Mouse (Mus musculus) activated CD4-positive, CD25-positive, alpha-beta regulatory T cell, adult 4 months (primary cell): Measurements from ENCODE around the gene H1fnt. TPM values are rescaled to one million over a fixed set of nuclear protein-coding genes. Genes with fewer than 3 reads are reported as not detected.

ENCODE experiments used
- ATAC-seq: one replicate; pipeline ENCODE4 v1.8.0; 2017
- polyA plus RNA-seq, 2 experiments: library from polyadenylated mRNA; unstranded; fragments of 100-300 nt; shearing (Covaris generic); gene quantifications; one replicate each; pipeline ENCODE4 v1.2.1; 2017

Gene H1fnt
- polyA plus RNA-seq: not detected

DNA sequence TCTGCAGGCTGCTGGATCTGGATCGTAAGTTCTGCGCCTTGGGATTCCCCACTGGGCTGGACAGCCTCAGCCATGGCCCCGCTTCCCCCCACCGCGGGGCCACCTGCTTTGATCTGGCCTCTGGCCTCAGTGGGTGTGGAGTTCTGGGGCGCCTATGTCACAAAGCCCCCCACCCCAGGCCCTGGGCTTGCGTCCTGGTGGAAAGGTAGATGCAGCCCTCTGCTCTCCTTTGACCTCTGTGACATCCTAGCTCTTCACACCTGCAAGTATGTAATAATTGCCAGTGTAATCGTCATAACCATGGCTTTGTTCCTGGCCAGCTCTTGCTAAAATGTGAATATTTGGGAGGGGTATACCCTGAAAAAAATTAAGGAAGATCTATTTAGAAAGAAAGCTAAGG lies at the start of gene H1fnt:
Gene H1fnt, minus strand, starts transcription at position 101 of the 400 bp plus-strand sequence.
- ATAC-seq: no peak

DNA sequence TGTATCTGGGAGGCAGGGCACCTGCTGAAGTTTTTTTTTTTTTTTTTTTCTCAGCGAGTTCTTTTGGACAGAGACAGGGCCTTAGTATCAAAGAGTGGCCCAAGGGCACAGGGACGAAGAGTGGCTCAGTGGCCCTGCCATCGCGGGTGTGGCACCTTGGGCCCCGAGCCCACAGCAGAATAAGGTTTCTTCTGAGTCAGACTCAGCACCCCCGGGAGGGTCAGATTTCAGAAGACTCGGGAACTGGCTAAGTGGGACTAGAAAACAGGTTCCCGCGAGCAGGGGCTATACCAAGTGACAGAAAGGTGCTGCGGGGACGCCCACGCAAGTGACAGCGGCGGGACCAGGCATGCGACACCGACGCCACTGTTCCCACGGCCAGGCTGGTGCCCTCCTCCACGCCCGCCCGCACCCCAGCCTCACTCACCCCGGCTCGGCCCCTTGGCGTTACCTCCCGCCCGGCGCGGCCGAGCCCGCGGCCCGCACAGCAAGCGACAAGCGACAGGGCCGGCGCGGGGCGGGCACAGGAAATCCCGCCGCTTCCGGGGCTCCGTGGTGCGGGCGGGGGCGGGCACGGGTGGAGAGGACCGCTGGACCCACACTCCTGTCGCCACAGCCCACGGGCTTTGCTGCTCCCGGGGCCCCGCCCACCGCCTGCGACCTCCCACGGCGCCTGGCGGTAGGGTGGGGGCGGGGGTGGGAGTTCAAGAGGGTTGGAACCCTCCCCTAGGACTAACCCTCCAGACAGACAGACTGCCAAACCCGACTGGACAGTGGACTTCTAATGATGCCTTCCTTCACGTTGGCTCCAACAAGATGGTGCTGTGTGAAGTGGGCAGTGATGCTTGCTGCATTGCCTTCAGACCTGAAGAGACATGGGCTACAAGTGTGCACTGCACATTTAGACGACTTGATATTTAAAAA lies 38.8 kb upstream of the H1fnt start, which contains the start of gene Zfp641:
Gene Zfp641, minus strand, starts transcription at position 534 of the 924 bp plus-strand sequence.
- ATAC-seq: no peak

GRCm38 (mm10) chr15:98293651-98294050 lies 36.6 kb upstream of the H1fnt start:
- no peak for ATAC-seq

DNA sequence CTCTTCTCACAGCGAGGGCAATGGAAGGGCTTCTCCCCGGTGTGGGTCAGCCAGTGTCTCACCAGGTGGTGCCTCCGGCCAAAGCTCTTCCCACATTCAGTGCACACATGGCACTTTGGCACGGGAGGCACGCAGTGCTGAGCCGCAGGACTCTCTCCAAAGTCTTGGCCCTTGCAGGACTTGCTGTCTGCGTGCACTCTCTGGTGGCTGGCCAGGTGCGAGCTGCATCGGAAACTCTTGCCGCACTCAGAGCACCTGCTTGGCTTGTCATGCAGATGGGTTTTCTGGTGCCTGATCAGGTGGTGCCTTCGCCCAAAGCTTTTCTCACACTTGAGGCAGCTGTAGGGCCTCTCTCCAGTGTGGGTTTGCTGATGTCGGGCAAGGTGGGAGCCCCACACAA lies 31.5 kb upstream of the H1fnt start:
- no peak for ATAC-seq

DNA sequence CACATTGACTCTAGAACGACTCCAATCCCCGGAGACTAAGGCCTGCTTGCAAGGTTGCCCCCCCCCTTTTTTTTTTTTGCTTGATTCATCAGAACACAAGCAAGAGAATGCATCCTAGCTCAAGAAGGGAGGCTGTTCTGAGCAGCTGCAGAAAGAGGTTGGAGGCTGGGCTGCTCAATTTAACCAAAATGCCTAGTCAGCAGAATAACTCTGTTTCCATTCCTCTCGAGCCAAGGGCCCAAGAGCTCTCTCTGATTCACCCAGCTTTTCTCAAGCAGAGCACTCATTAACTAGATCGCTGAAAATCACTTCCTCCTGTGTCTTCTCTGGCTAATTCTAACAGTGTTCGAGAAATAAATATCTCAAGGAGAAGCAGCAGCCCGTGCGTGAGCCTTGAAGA lies 29.3 kb upstream of the H1fnt start:
- ATAC-seq: no peak

DNA sequence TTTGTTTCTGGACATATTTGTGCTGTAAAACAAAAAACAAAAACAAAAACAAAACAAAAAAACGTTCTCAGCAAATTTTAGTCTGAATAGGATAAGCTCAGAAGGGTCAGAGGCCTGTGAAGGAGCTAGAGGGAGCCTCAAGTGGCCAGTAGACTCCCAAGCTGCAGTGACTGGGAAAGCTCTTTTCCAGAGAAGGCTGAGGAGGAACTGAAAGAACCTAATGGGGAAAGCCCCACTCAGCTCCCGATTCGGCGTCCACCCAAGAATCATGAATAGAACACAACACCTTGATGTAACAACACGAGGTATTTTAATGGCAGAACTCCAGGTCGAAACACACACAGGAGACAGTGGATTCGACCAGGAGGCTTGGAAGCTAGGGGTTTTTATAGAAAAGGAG lies 683 bp upstream of the H1fnt start:
- no peak for ATAC-seq

DNA sequence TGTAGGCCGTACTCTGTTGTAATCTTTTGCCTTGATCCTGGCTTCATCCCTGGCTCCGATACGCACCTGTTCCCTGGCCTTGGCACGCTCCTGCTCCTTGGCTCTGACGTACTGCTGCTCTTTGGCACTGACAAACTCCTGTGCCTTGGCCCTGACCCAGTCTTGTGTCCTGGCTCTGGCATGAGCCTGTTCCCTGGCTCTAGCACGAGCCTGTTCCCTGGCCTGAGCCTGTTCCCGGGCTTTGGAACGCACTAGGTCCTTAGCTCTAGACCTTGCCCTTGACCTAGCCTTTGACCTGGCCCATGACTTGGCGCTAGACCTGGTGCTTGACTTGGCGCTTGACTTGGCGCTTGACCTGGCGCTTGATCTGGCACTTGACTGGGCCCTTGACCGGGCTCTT lies 822 bp downstream of the H1fnt start:
- no peak for ATAC-seq

- no peak for ATAC-seq
Measured at GRCm38 (mm10) chr15:98235442-98235841, 21.7 kb downstream of the H1fnt start.

DNA sequence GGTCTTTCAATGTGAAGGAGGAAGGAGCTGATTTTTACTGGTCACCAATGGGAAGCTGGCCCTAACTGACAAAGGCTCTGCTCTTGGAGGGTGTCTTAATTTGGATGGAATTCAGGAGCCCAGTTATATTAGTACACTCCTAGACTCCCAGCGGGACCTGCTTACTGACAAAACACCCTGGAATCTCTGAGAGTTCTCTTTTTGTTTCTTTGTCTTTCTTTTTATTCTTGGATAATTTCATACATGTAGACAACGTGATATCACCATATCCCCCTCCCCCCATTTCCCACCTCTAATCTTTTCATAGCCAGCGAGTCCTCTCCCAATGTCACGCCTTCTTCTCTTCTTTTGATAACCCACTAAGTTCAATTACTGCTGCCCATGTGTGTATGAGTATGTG lies 22.7 kb downstream of the H1fnt start, which contains the start of gene Olfr286:
Gene Olfr286, minus strand, starts transcription at position 101 of the 400 bp plus-strand sequence.
- ATAC-seq: no peak

- no peak for ATAC-seq
Measured at GRCm38 (mm10) chr15:98226096-98226495, 31.0 kb downstream of the H1fnt start.

GRCm38 (mm10) chr15:98225610-98226009 lies 31.5 kb downstream of the H1fnt start:
- no peak for ATAC-seq

DNA sequence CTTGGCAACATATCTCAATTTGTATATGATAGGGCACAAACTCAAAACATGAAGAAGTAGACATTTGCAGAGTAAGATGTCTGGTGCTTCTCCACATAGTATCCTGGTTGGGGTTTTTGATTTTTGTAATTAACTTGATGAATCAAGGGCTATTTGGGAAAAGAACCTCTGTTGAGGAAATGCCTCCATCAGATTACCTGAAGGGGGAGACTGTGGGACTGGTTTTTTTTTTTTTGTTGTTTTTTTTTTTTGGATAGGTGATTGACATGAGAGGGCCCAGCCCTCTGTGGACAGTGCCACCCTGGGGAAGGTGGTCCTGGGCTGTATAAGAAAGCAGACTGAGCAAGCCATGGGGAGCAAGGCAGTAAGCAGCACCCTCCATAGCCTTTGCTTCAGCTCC lies 34.7 kb downstream of the H1fnt start:
- ATAC-seq: no peak

GRCm38 (mm10) chr15:98220877-98221276 lies 36.2 kb downstream of the H1fnt start, which contains the start of the genes Gm44579 and Olfr287:
Gene Gm44579 (minus strand): TSS chr15:98220977.
Gene Olfr287 (minus strand): TSS chr15:98221056.
- ATAC-seq: no peak

DNA sequence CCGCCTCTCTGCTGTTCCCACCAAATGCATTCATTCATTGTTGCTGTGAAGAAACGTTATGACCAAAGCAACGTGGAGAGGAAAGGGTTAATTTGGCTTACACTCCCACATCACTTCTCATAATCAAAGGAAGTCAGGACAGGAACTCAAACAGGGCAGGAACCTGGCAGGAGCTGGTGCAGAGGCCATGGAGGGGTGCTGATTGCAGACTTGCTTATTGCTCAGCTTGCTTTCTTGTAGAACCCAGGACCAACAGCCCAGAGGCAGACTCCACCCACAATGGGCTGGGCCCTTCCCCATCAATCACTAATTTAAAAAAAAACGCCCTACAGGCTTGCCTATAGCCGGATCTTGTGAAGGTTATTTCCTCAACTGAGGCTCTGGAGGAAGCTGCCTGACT lies 43.0 kb downstream of the H1fnt start:
- ATAC-seq: no peak

DNA sequence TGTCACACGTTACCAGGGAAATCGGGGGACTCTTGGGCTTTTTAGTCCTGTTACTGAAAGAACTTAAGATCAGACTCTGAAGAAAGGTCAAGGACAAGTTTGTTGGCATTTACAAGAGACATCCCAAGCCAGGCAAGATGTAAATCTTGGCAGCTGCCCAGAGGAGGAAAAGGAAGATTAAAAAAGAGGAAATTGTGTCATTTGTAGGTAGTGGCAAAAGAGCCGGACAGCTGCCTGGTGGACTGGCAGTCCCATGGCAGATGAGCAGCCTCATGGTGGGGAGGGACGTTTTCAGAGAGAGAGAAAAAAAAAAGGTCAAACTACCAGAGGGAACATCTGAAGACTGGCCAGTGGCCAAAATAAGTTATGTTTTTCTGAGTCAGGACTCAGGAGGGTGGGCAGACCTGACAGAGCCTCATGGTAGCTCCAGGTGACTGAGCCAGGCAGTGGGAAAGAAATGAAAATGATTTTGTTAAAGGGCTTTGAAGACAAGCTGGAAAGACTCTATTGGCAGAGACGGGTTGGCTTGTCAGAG lies 43.7 kb downstream of the H1fnt start:
- no peak for ATAC-seq

GRCm38 (mm10) chr15:98209676-98210075 lies 47.4 kb downstream of the H1fnt start:
- no peak for ATAC-seq

Other genes with a start within 250 kb of the H1fnt start
- 1 to 10 TPM; 5.0 to 6.8 TPM for gene Pfkm, start 164.7 kb downstream of the H1fnt start, polyA plus RNA-seq
- gene Senp1, start 163.5 kb downstream of the H1fnt start, polyA plus RNA-seq: 10 to 100 TPM; 27.5 to 31.6 TPM
- gene Asb8, start 91.7 kb downstream of the H1fnt start, polyA plus RNA-seq: 10 to 100 TPM; 36.6 to 43.2 TPM
- gene Ccdc184, start 90.1 kb downstream of the H1fnt start, polyA plus RNA-seq: under 1 TPM in 1 of 2 experiments, not detected in 1; 0.25 TPM
- not detected for gene Olfr288, start 61.8 kb downstream of the H1fnt start, polyA plus RNA-seq
- gene Gm44579, start 36.3 kb downstream of the H1fnt start, polyA plus RNA-seq: not detected
- gene Olfr287, start 36.2 kb downstream of the H1fnt start, polyA plus RNA-seq: not detected
- not detected for gene Olfr286, start 22.8 kb downstream of the H1fnt start, polyA plus RNA-seq
- not detected for gene Zfp641, start 38.9 kb upstream of the H1fnt start, polyA plus RNA-seq
- not detected for gene Olfr285, start 60.1 kb upstream of the H1fnt start, polyA plus RNA-seq
- gene Olfr284, start 83.7 kb upstream of the H1fnt start, polyA plus RNA-seq: not detected
- not detected for gene Olfr283, start 123.7 kb upstream of the H1fnt start, polyA plus RNA-seq
- gene Olfr282, start 173.9 kb upstream of the H1fnt start, polyA plus RNA-seq: not detected
- gene Olfr281, start 195.3 kb upstream of the H1fnt start, polyA plus RNA-seq: not detected
- gene OR5BS1P, start 212.6 kb upstream of the H1fnt start, polyA plus RNA-seq: under 1 TPM in 1 of 2 experiments, not detected in 1; 0.07 TPM
- gene Lalba, start 225.4 kb upstream of the H1fnt start, polyA plus RNA-seq: not detected
- gene Olfr279, start 235.1 kb upstream of the H1fnt start, polyA plus RNA-seq: not detected